Mouse (Mus musculus) T-helper 1 cell (primary cell): ENCODE measurements at regions not wholly inside any gene's neighbourhood (a gene's known extent, or its start where the extent isn't known, plus 50 kb on each side); places are given as distances from the start of the nearest gene placed in this dataset.

ENCODE experiments used
- in situ Hi-C: fragments of 300-600 bp; cut with MboI, MseI; formaldehyde crosslinking; loops from one replicate; pipeline ENCODE4 v1.15.1; 2025; ENCODE audit warnings: high pct_unique_total_duplicates

- in situ Hi-C loops: no loop called here
These were observed 114.8 kb upstream of the Tmem260 start for GRCm38 (mm10) chr14:48330965-48331622.

GRCm38 (mm10) chr14:48331623-48332000 lies 114.3 kb upstream of the Tmem260 start:
- in situ Hi-C loops: no loop called here

GRCm38 (mm10) chr14:48332193-48332592 lies 113.7 kb upstream of the Tmem260 start:
- in situ Hi-C loops: no loop called here

- in situ Hi-C loops: no loop called here
These were observed 113.3 kb upstream of the Tmem260 start for GRCm38 (mm10) chr14:48332660-48333059.

GRCm38 (mm10) chr14:48334106-48334809 lies 111.7 kb upstream of the Tmem260 start:
- in situ Hi-C loops: no loop called here

- in situ Hi-C loops: no loop called here
These were observed 106.5 kb upstream of the Tmem260 start for GRCm38 (mm10) chr14:48339434-48339833.

GRCm38 (mm10) chr14:48342944-48343343 lies 103.0 kb upstream of the Tmem260 start:
- in situ Hi-C loops: no loop called here

GRCm38 (mm10) chr14:48345956-48346355 lies 100.0 kb upstream of the Tmem260 start:
- in situ Hi-C loops: no loop called here

GRCm38 (mm10) chr14:48349392-48350044 lies 96.4 kb upstream of the Tmem260 start:
- in situ Hi-C loops: no loop called here

- in situ Hi-C loops: no loop called here
These were observed 94.3 kb upstream of the Tmem260 start for GRCm38 (mm10) chr14:48351652-48352051.

GRCm38 (mm10) chr14:48352825-48353224 lies 93.1 kb upstream of the Tmem260 start:
- in situ Hi-C loops: no loop called here

- in situ Hi-C loops: no loop called here
These were observed 91.7 kb upstream of the Tmem260 start for GRCm38 (mm10) chr14:48354176-48354575.

GRCm38 (mm10) chr14:48357441-48357840 lies 88.5 kb upstream of the Tmem260 start:
- in situ Hi-C loops: loop anchor here (5.0 kb wide), 1 partner anchor 600 kb away; no protein-coding TSS in a partner anchor

GRCm38 (mm10) chr14:48358487-48359159 lies 87.3 kb upstream of the Tmem260 start:
- in situ Hi-C loops: loop anchor here (5.0 kb wide), 1 partner anchor 601 kb away; no protein-coding TSS in a partner anchor

- in situ Hi-C loops: no loop called here
These were observed 84.1 kb upstream of the Tmem260 start for GRCm38 (mm10) chr14:48361820-48362219.

GRCm38 (mm10) chr14:48367006-48367405 lies 78.9 kb upstream of the Tmem260 start:
- in situ Hi-C loops: loop anchor here (5.0 kb wide), 3 partner anchors 125 to 750 kb away; no protein-coding TSS in a partner anchor

GRCm38 (mm10) chr14:48370322-48370721 lies 75.6 kb upstream of the Tmem260 start:
- in situ Hi-C loops: no loop called here

GRCm38 (mm10) chr14:48371766-48372165 lies 74.2 kb upstream of the Tmem260 start:
- in situ Hi-C loops: no loop called here

- in situ Hi-C loops: no loop called here
These were observed 69.8 kb upstream of the Tmem260 start for GRCm38 (mm10) chr14:48376112-48376511.
